Mouse (Mus musculus): ENCODE data around the gene Retn. TPM values are rescaled to one million over a fixed set of nuclear protein-coding genes. Genes with fewer than 3 reads are reported as not detected.

Retn gene
- total RNA-seq, 2 experiments from 2014 or later, result 0.46 to 1.5 TPM

DNA sequence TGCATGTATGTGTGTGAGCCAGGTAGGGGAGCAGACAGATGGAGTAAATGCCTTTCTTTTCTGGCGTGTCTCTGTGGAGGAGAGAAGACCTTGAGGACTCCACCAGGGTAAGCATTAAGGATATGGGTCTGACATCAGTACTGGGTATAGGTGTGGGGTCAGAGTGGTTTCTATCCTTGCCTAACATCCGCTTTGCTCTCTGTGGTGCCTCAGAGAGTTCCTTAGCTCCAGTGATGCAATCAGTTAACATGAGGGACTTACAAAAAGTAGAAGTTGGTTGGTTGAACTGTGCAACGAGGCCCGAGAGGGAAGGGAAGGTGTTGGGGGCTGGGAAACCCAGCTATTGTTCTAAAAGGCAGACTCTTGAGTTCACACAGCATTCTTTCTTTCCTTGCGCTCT, 8.8 kb downstream of the Retn start:
- DNase-seq, result no peak

GRCm38 (mm10) chr8:3665507-3665906, 9.9 kb downstream of the Retn start, which contains the start of gene Mcemp1:
Gene Mcemp1, plus strand, starts transcription at chr8:3665754.
- no peak for DNase-seq

DNA sequence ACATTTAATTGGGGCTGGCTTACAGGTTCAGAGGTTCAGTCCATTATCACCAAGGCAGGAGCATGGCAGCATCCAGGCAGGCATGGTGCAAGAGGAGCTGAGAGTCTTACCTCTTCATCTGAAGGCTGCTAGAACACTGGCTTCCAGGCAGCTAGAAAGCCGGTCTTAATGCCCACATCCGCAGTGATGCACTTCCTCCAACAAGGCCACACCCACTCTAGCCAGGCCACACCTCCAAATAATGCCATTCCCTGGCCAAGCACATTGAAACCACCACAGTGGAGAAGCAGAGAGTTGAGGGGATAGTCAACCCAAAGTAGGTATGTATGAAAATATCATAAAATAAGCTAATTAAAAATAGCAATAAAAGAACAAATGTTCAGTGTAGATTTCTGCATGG, 14.8 kb downstream of the Retn start:
- DNase-seq, result no peak

DNA sequence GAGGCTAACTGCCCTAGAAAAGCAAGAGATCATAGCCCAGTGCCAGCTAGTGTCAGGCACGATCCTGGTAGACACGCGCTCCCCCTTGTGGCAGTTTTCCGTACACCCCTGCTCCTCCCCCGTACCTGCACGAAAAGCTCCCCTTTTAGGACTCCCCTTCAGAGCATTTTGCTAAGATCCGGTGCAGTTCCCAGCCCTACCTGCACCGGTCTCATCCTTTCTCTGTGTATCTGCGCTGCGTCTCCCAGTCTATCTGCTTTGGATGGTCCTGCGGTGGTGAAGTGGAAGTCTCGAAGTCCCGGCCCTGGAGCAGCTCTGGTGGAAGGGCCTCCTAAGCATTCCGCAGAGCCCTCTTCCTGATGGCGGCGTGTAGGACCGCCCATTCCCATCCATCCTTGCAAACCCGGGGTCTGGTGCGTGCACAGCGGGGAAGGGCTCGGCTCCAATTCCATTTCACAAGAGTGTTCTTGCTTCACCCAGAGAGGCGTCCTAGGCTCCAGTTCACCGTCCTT, 16.5 kb downstream of the Retn start, which contains the start of gene Fcor:
Gene Fcor (minus strand): TSS at position 383 of the 512 bp plus-strand sequence.
- peak; percentile 89 to 91 for DNase-seq

GRCm38 (mm10) chr8:3674671-3675070, 19.1 kb downstream of the Retn start:
- no peak for DNase-seq

DNA sequence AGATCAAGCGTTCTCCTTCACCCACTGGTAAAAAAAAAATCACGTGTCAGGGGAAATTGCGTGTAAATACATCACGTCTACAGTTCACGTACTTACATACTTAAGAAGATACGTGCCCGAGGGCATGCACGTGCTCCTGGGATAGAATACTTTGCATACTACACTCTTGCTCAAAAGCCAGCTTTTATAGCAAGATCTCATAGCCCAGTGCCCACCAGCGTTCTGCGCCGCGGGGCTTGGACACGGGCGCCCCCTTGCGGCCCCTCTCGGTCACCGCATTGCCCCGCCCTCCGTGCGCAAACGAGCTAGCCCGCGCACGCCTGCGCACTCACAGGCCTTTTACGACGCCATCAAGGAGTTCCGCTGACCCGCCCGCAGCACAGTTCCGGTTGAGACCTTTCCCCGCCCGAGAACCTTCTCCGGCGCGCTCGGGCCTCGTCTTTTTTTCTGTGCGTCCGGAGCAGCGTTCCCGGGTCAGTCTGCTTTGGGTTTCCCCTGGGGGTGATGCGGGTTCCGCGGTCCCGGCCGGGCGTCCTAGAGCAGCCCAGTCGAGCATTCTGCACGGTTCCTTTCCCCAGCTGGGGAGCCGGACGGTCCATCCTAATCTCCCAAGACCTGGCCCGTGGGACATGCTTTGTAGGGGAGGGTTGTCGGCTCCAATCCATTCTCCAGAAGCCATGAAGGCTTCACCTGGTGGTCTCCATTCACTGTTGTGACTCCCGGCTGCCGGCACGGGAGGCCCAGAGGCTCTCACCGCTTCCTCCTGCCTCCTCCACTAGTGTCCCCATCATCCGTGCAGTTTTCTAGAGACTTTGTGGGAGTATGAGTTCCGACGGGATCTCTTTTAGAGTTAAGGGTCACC, 20.8 kb downstream of the Retn start, which contains the start of gene Trappc5:
Gene Trappc5 (plus strand): TSS at position 169 of the 862 bp plus-strand sequence.
- DNase-seq, result peak; percentile 96

GRCm38 (mm10) chr8:3676993-3677579, 21.5 kb downstream of the Retn start:
- DNase-seq, result no peak

DNA sequence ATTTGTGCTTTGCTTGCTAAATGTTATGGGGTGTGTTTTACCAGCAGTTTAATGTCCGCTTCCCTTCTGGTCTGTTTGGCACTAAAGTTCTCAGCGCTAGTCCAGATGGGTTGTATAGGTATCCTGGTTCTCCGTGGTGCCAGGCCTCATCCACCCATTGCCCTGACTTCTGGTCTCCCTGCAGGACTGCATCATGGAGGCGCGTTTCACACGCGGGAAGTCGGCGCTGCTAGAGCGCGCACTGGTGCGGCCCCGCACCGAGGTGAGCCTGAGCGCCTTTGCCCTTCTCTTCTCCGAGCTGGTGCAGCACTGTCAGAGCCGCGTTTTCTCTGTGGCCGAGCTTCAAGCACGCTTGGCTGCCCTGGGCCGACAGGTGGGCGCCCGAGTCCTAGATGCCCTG, 23.3 kb downstream of the Retn start:
- DNase-seq, result no peak

DNA sequence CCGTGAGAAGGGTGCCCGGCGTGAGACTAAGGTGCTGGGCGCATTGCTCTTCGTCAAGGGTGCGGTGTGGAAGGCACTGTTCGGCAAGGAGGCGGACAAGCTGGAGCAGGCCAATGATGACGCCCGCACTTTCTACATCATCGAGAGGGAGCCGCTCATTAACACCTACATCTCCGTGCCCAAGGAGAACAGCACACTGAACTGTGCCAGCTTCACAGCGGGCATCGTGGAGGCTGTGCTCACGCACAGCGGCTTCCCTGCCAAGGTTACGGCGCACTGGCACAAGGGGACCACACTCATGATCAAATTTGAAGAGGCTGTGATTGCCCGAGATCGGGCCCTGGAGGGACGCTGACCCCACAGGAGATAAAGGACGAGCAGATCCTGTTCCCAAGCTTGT, 23.7 kb downstream of the Retn start:
- DNase-seq, result no peak

GRCm38 (mm10) chr8:3679656-3680055, 24.1 kb downstream of the Retn start:
- no peak for DNase-seq

- DNase-seq, result no peak
Measured at GRCm38 (mm10) chr8:3682435-3682834, 26.9 kb downstream of the Retn start.

- no peak for DNase-seq
Measured at GRCm38 (mm10) chr8:3683408-3684176, 28.0 kb downstream of the Retn start.

DNA sequence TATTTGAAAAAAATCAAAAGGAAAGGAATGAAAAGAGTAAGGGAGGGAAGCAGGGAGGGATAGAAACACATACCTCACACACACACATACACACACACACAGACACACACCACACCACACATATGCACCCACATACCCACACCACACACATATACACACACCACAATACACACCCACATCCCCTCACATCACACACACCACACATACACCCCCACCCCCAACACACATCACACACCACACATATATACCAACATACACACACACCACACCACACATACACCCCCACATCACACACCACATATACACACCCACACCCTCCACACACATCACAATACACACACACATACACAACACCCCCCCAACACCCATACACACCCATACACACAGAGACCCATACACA, 29.0 kb downstream of the Retn start:
- DNase-seq, result no peak

DNA sequence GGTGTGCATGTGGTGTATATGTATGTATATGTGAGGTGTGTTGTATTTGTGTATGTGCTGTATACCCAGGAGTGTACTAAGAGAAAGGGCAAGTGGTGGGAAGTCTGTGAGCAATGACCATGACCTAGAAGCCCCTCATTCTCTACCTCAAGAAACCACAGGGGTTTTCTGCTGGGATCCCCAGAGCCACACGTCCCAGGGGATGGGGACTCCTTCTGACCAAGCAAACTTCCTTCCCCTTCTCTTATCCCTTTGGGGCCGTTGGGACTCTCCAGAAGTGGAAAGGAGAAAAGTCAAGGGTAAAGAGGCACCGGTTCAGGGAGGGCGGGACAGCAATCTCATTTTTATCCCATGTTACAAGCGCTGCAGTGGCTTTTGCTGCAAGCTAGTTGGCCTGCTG, 29.9 kb downstream of the Retn start:
- DNase-seq, result no peak

DNA sequence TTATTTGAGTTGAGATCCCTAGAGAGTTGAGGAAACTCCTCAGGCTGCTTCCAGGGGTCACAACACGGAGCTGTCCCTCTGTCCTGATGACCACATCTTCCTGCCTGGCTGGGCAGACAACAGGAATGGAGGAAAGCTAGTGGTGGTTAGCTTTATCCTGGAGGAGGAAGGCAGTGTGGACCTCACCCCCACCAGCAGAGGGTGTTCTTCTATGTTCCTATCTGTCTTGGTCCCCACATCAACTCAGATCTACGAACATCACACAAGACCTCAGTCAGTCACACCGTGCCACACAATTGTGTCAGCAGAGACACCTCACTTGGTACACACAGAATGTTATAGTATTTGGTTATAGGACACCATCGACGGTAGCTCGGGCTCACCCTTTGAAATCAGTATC, 32.0 kb downstream of the Retn start:
- no peak for DNase-seq

GRCm38 (mm10) chr8:3690774-3691173, 35.2 kb downstream of the Retn start:
- no peak for DNase-seq

DNA sequence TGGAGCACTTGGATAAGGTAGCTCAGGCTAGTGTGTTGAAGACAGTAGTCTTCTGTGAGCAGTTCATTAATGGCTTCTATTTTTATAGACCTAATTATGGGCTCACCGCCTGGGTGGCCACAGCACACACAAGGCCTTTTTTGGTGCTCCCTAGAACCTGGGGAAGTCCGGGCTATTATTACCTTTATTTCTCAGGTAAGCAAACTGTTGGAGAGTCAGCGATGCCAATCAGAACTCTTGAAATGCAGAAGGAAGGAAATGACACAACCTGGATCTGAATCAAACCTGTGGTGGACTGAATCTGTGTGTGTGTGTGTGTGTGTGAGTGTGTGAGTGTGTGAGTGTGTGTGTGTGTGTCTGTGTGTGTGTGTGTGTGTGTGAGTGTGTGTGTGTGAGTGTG, 38.6 kb downstream of the Retn start, which contains the start of gene Fcer2a:
Gene Fcer2a (minus strand): TSS at position 55 of the 400 bp plus-strand sequence.
- DNase-seq, result no peak

GRCm38 (mm10) chr8:3701491-3701890, 45.9 kb downstream of the Retn start:
- no peak for DNase-seq

GRCm38 (mm10) chr8:3705711-3706110, 50.1 kb downstream of the Retn start:
- peak in 1 of 2 experiments; percentile 27 for DNase-seq

DNA sequence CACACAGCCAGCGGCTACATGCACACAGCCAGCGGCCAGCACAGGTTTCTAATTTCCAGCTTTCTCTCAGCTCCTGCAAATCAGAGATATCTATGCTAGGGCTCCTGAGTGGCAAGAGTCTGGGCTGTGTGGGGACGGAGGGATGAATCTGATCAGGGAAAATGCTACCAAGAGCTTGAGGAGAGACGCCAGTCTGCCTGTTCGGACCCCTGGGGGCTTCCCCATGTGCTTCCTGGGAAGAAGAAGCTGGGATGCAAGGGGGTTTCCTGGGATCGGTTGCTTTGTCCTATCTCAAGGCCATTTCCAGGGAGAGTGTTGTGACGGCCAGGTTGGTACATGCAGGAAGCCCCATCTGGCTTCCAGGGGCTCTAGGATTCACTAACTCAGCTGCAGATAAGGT, 52.0 kb downstream of the Retn start:
- no peak for DNase-seq
